Comparison of ENCODE assay signal across 9 mouse cellular contexts in genomic region chr7:131371470-131371860, GRCm38 (mm10). TPM values are rescaled to one million over a fixed set of nuclear protein-coding genes. Genes with fewer than 3 reads are reported as not detected.
DNase-seq lines count a peak whose midpoint lies in the region; ATAC-seq and TF ChIP-seq lines count a peak whose summit lies in the region.
"Had no signal": no experiment of that assay in that cellular context is flagged by ENCODE, and none has a peak within 500 bp of the region (broad histone marks: within the 10 kb centered on the region; RNA-seq: fewer than 3 reads in every experiment).

No protein-coding gene starts in this region.

- no peaks in the 10 kb centered on the region for H3K9me3 ChIP-seq in hindbrain, embryonic 14.5 days (ENCODE audit: control insufficient read depth, low read length)
- no peaks in the 10 kb centered on the region for H3K9me3 ChIP-seq in midbrain, embryonic 12.5 days

- peak; percentile 0 for ATAC-seq in activated CD4-positive, CD25-positive, alpha-beta regulatory T cell, adult 4 months
- peak; percentile 35; the same call in 1 of the 2 replicates for ATAC-seq in hindbrain, embryonic 14.5 days (ENCODE audit: low FRiP score)
- no peak; the same call in 1 of the 2 replicates for ATAC-seq in midbrain, embryonic 12.5 days (ENCODE audit: low FRiP score, low read depth)

- WGBS in kidney, adult 2 months, result 6% methylated on average over 9 of the region's 9 CpGs
- WGBS in hindbrain, embryonic 14.5 days, result 10% methylated on average over 9 of the region's 9 CpGs
- 8% methylated on average over 9 of the region's 9 CpGs for WGBS in midbrain, embryonic 12.5 days

- peak overlapping the region; percentile 76 for H3K4me2 ChIP-seq in hindbrain, embryonic 14.5 days (replicated peaks)
- H3K4me2 ChIP-seq in midbrain, embryonic 12.5 days (replicated peaks), result peak overlapping the region; percentile 66

- TF ChIP-seq CTCF in kidney, adult 2 months (conservative IDR thresholded peaks at IDR 0.05; ENCODE audit: insufficient read depth, insufficient read length, low read depth, low read length), result no peak

- peak overlapping the region; percentile 78 for H3K9ac ChIP-seq in hindbrain, embryonic 14.5 days
- peak overlapping the region; percentile 83 for H3K9ac ChIP-seq in midbrain, embryonic 12.5 days (replicated peaks)

- no peak for DNase-seq in kidney, adult 2 months
- no peak for DNase-seq in kidney, postnatal 36 days
- DNase-seq in hindbrain, embryonic 14.5 days (ENCODE audit: low spot score), result no peak
- no peak for DNase-seq in urinary bladder, postnatal 14 days (ENCODE audit: low spot score)
- no peak for DNase-seq in layer of hippocampus, adult 9-11 months
- no peak for DNase-seq in ovary, postnatal 36 days (ENCODE audit: low spot score)

- peak overlapping the region; percentile 74 for H3K4me3 ChIP-seq in kidney, adult 2 months (ENCODE audit: insufficient read depth, low read depth, low read length)
- peak overlapping the region; percentile 55 for H3K4me3 ChIP-seq in hindbrain, embryonic 14.5 days (replicated peaks; ENCODE audit: low read length)
- H3K4me3 ChIP-seq in midbrain, embryonic 12.5 days, result peak overlapping the region; percentile 67

- no peaks in the 10 kb centered on the region for H3K4me1 ChIP-seq in kidney, adult 2 months (ENCODE audit: control insufficient read depth, insufficient read depth, low read length)
- H3K4me1 ChIP-seq in hindbrain, embryonic 14.5 days (replicated peaks; ENCODE audit: control insufficient read depth, insufficient read depth, low read length), result peaks cover 11% of the 10 kb centered on the region
- H3K4me1 ChIP-seq in midbrain, embryonic 12.5 days, result peaks cover 6% of the 10 kb centered on the region; the same call in 1 of the 2 replicates

- peak overlapping the region; percentile 71 for H3K27ac ChIP-seq in kidney, adult 2 months (ENCODE audit: insufficient read depth, low read depth, low read length)
- peak overlapping the region; percentile 84 for H3K27ac ChIP-seq in hindbrain, embryonic 14.5 days
- H3K27ac ChIP-seq in midbrain, embryonic 12.5 days (replicated peaks), result peak overlapping the region; percentile 90

- H3K36me3 ChIP-seq in kidney, adult 2 months (ENCODE audit: control insufficient read depth, insufficient read depth, low read length), result no peaks in the 10 kb centered on the region
- H3K36me3 ChIP-seq in hindbrain, embryonic 14.5 days (replicated peaks; ENCODE audit: control insufficient read depth, insufficient read depth), result 0 out of 2 replicates have a peak, but pooled peaks cover 5% of the 10 kb centered on the region
- no peaks in the 10 kb centered on the region for H3K36me3 ChIP-seq in midbrain, embryonic 12.5 days

- TF ChIP-seq POLR2A in kidney, adult 2 months (IDR thresholded peaks at IDR 0.05; ENCODE audit: low read depth, low read length), result no peak

- H3K27me3 ChIP-seq in kidney, adult 2 months (replicated peaks; ENCODE audit: control insufficient read depth, insufficient read depth, low read length), result no peaks in the 10 kb centered on the region
- no peaks in the 10 kb centered on the region for H3K27me3 ChIP-seq in hindbrain, embryonic 14.5 days (ENCODE audit: control insufficient read depth, insufficient read depth, low read length)
- no peaks in the 10 kb centered on the region for H3K27me3 ChIP-seq in midbrain, embryonic 12.5 days

RNA-seq across cellular contexts. Expression of gene Pstk, which starts 0.5 kb away (rescaled TPM):
- 40.9 and 45.9 TPM in 2 replicates for polyA plus RNA-seq in kidney, adult 2 months (2012; rRNA removed)
- 10 to 100 TPM; 33.6 to 39.6 TPM for polyA plus RNA-seq in activated CD4-positive, CD25-positive, alpha-beta regulatory T cell, adult 4 months (2017; shearing (Covaris generic))
- 42.5 and 50.1 TPM in 2 replicates for polyA plus RNA-seq in hindbrain, embryonic 14.5 days (2014; fragmentation: Nextera tagmentation; extraction: Ambion mirVana)
- polyA plus RNA-seq in midbrain, embryonic 12.5 days (2016; fragmentation: Nextera tagmentation; extraction: Ambion mirVana), result 57.0 and 57.7 TPM in 2 replicates

RNA-seq across cellular contexts. Expression of gene 2310057M21Rik, which starts 8.9 kb away (rescaled TPM):
- 5.7 and 6.0 TPM in 2 replicates for polyA plus RNA-seq in kidney, adult 2 months (2012; rRNA removed)
- 10 to 100 TPM; 12.7 to 18.5 TPM for polyA plus RNA-seq in activated CD4-positive, CD25-positive, alpha-beta regulatory T cell, adult 4 months (2017; shearing (Covaris generic))
- polyA plus RNA-seq in hindbrain, embryonic 14.5 days (2014; fragmentation: Nextera tagmentation; extraction: Ambion mirVana), result 30.0 and 30.6 TPM in 2 replicates
- polyA plus RNA-seq in midbrain, embryonic 12.5 days (2016; fragmentation: Nextera tagmentation; extraction: Ambion mirVana), result 19.2 and 19.6 TPM in 2 replicates

RNA-seq across cellular contexts. Expression of gene Fam24a, which starts 37.8 kb away (rescaled TPM):
- polyA plus RNA-seq in kidney, adult 2 months (2012; rRNA removed), result not detected in 2 replicates
- polyA plus RNA-seq in activated CD4-positive, CD25-positive, alpha-beta regulatory T cell, adult 4 months (2017; shearing (Covaris generic)), result not detected
- not detected in 2 replicates for polyA plus RNA-seq in hindbrain, embryonic 14.5 days (2014; fragmentation: Nextera tagmentation; extraction: Ambion mirVana)
- not detected in 2 replicates for polyA plus RNA-seq in midbrain, embryonic 12.5 days (2016; fragmentation: Nextera tagmentation; extraction: Ambion mirVana)
- polyA plus RNA-seq: large intestine, adult 2 months had no signal

RNA-seq across cellular contexts. Expression of gene Ikzf5, which starts 38.9 kb away (rescaled TPM):
- 7.5 and 10.3 TPM in 2 replicates for polyA plus RNA-seq in kidney, adult 2 months (2012; rRNA removed)
- polyA plus RNA-seq in activated CD4-positive, CD25-positive, alpha-beta regulatory T cell, adult 4 months (2017; shearing (Covaris generic)), result 10 to 100 TPM; 23.1 to 28.7 TPM
- 15.7 and 18.0 TPM in 2 replicates for polyA plus RNA-seq in hindbrain, embryonic 14.5 days (2014; fragmentation: Nextera tagmentation; extraction: Ambion mirVana)
- 20.9 and 23.6 TPM in 2 replicates for polyA plus RNA-seq in midbrain, embryonic 12.5 days (2016; fragmentation: Nextera tagmentation; extraction: Ambion mirVana)

RNA-seq across cellular contexts. Expression of gene Acadsb, which starts 38.9 kb away (rescaled TPM):
- 23.2 and 30.9 TPM in 2 replicates for polyA plus RNA-seq in kidney, adult 2 months (2012; rRNA removed)
- polyA plus RNA-seq in activated CD4-positive, CD25-positive, alpha-beta regulatory T cell, adult 4 months (2017; shearing (Covaris generic)), result 10 to 100 TPM; 33.3 to 36.3 TPM
- polyA plus RNA-seq in hindbrain, embryonic 14.5 days (2014; fragmentation: Nextera tagmentation; extraction: Ambion mirVana), result 91.3 and 101 TPM in 2 replicates
- 90.7 and 98.2 TPM in 2 replicates for polyA plus RNA-seq in midbrain, embryonic 12.5 days (2016; fragmentation: Nextera tagmentation; extraction: Ambion mirVana)
